Mouse (Mus musculus): ENCODE measurements around the gene Shc3.

DNA sequence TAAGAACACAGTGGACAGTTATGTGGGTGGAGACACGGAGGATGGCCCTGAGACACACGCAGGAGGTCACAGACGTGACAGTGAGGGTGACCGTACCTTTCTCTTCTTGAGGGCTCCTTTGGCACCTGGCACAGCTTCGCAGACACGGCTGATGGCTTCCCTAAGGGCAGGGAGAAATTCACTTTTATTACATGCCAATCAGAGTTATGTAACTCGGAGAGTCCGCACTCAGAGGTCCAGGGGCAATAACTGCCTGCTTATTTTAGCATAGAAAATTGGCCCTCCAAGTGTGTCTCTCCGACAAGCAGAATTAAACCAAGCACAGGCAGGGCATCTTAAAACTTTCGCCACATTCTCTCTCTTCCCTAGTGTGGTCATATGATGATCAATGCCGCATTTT is 86.4 kb downstream of the Shc3 start:
- no peak for TF ChIP-seq CTCF (IDR thresholded peaks at IDR 0.05)
- TF ChIP-seq POLR2A (IDR thresholded peaks at IDR 0.05; ENCODE audit: insufficient read depth, low read depth, low read length) = no peak
- no peak for TF ChIP-seq EP300 (IDR thresholded peaks at IDR 0.05; ENCODE audit: insufficient read depth, low read depth, low read length)
